Comparison of ENCODE assay signal across 22 mouse cellular contexts in genomic region chr7:109594845-109595531, GRCm38 (mm10).
DNase-seq lines count a peak whose midpoint lies in the region; ATAC-seq and TF ChIP-seq lines count a peak whose summit lies in the region.
"Had no signal": no experiment of that assay in that cellular context is flagged by ENCODE, and none has a peak within 500 bp of the region (broad histone marks: within the 10 kb centered on the region; RNA-seq: fewer than 3 reads in every experiment).

No protein-coding gene starts in this region.

- peak overlapping the region; percentile 52 for H3K4me2 ChIP-seq in liver, embryonic 12.5 days
- H3K4me2 ChIP-seq: heart, embryonic 13.5 days; hindbrain, embryonic 12.5 days; limb, embryonic 12.5 days; midbrain, embryonic 12.5 days had no signal

- H3K27ac ChIP-seq in MEL (ENCODE audit: control insufficient read depth, low read depth, low read length), result no peak overlapping the region
- peak overlapping the region; percentile 12; the same call in 1 of the 2 replicates for H3K27ac ChIP-seq in bone marrow, adult 2 months (ENCODE audit: control insufficient read depth, insufficient read depth, low read depth, low read length, poor library complexity)
- peak overlapping the region; percentile 90 for H3K27ac ChIP-seq in liver, embryonic 12.5 days
- H3K27ac ChIP-seq: embryonic facial prominence, embryonic 10.5 days; heart, embryonic 13.5 days; hindbrain, embryonic 12.5 days; limb, embryonic 12.5 days; midbrain, embryonic 12.5 days had no signal

- WGBS in bone marrow, adult 2 months, result 29% methylated on average over 2 of the region's 2 CpGs
- 21% methylated on average over 2 of the region's 2 CpGs for WGBS in liver, embryonic 12.5 days (ENCODE audit: insufficient replicate concordance)

- H3K4me3 ChIP-seq in MEL (ENCODE audit: control insufficient read depth in 1 of 2, insufficient read depth in 1 of 2, low read depth in 2 of 2, low read length in 2 of 2), result no peak overlapping the region
- no peak overlapping the region for H3K4me3 ChIP-seq in bone marrow, adult 2 months (replicated peaks; ENCODE audit: control insufficient read depth, low read depth, low read length)
- no peak overlapping the region for H3K4me3 ChIP-seq in liver, embryonic 12.5 days
- H3K4me3 ChIP-seq: embryonic facial prominence, embryonic 10.5 days; heart, embryonic 13.5 days; hindbrain, embryonic 12.5 days; limb, embryonic 12.5 days; midbrain, embryonic 12.5 days; myocyte had no signal

- peak; percentile 94 for ATAC-seq in liver, embryonic 12.5 days
- ATAC-seq in monocyte, adult 5-6 weeks (replicated peaks; ENCODE audit: insufficient number of reproducible peaks, low FRiP score, low TSS enrichment, poor library complexity, severe bottlenecking), result no peak

- H3K4me1 ChIP-seq in MEL (ENCODE audit: control insufficient read depth in 1 of 2, insufficient read depth in 2 of 2, low read length in 2 of 2), result peaks cover 8 to 18% of the 10 kb centered on the region in 2 experiments; a peak in 3 of 4 replicates
- H3K4me1 ChIP-seq in bone marrow, adult 2 months (ENCODE audit: control insufficient read depth, insufficient read depth, low read length), result peaks cover 2% of the 10 kb centered on the region; the same call in 1 of the 2 replicates
- peaks cover 81% of the 10 kb centered on the region for H3K4me1 ChIP-seq in liver, embryonic 12.5 days
- H3K4me1 ChIP-seq: hindbrain, embryonic 12.5 days; midbrain, embryonic 12.5 days had no signal

- H3K9me3 ChIP-seq in MEL (replicated peaks; ENCODE audit: insufficient read depth, low read length), result no peaks in the 10 kb centered on the region
- no peaks in the 10 kb centered on the region for H3K9me3 ChIP-seq in liver, embryonic 12.5 days (replicated peaks)
- H3K9me3 ChIP-seq: embryonic facial prominence, embryonic 10.5 days; G1E; heart, embryonic 13.5 days; hindbrain, embryonic 12.5 days; limb, embryonic 12.5 days; midbrain, embryonic 12.5 days had no signal

- no peaks in the 10 kb centered on the region for H3K27me3 ChIP-seq in MEL (ENCODE audit: control insufficient read depth in 1 of 2, insufficient read depth in 2 of 2, low read length in 2 of 2)
- no peaks in the 10 kb centered on the region for H3K27me3 ChIP-seq in liver, embryonic 12.5 days (replicated peaks)
- H3K27me3 ChIP-seq: heart, embryonic 13.5 days; hindbrain, embryonic 12.5 days; limb, embryonic 12.5 days; midbrain, embryonic 12.5 days had no signal

- peak in 1 of 2 experiments; percentile 77; a peak in 2 of 4 replicates for TF ChIP-seq EP300 in MEL (IDR thresholded peaks at IDR 0.05; ENCODE audit: low read depth in 1 of 2, low read length in 2 of 2)

- H3K36me3 ChIP-seq in MEL (ENCODE audit: control insufficient read depth in 1 of 2, insufficient read depth in 2 of 2, low read length in 2 of 2), result peaks cover 0 to 13% of the 10 kb centered on the region in 2 experiments; a peak in 2 of 4 replicates
- H3K36me3 ChIP-seq in liver, embryonic 12.5 days, result peaks cover 2% of the 10 kb centered on the region; the same call in 1 of the 2 replicates
- H3K36me3 ChIP-seq: embryonic facial prominence, embryonic 10.5 days; G1E; heart, embryonic 13.5 days; hindbrain, embryonic 12.5 days; midbrain, embryonic 12.5 days had no signal

- no peak for TF ChIP-seq POLR2A in MEL (IDR thresholded peaks at IDR 0.05; ENCODE audit: control insufficient read depth in 1 of 2, insufficient read depth in 1 of 2, low read depth in 1 of 2, low read length in 2 of 2, poor library complexity in 1 of 2)
- TF ChIP-seq POLR2A in bone marrow, adult 2 months (IDR thresholded peaks at IDR 0.05; ENCODE audit: borderline replicate concordance, control insufficient read depth, low read depth, low read length), result no peak

- no peak for TF ChIP-seq RAD21 in MEL (IDR thresholded peaks at IDR 0.05; ENCODE audit: low read depth, low read length)

- TF ChIP-seq CTCF in MEL (IDR thresholded peaks at IDR 0.05 in 2 of 3, conservative IDR thresholded peaks at IDR 0.05 in 1 of 3; ENCODE audit: control insufficient read depth in 1 of 3, insufficient read depth in 1 of 3, low read depth in 2 of 3, low read length in 3 of 3, poor library complexity in 1 of 3, severe bottlenecking in 1 of 3), result no peak
- TF ChIP-seq CTCF in bone marrow, adult 2 months (IDR thresholded peaks at IDR 0.05; ENCODE audit: control insufficient read depth, insufficient read depth, low read length), result no peak

- no peak overlapping the region for H3K9ac ChIP-seq in MEL (ENCODE audit: control insufficient read depth, low read depth, low read length, poor library complexity, severe bottlenecking)
- H3K9ac ChIP-seq in liver, embryonic 12.5 days, result peak overlapping the region; percentile 56
- H3K9ac ChIP-seq: heart, embryonic 13.5 days; hindbrain, embryonic 12.5 days; limb, embryonic 12.5 days; midbrain, embryonic 12.5 days had no signal

- peak; percentile 53 for DNase-seq in MEL (ENCODE audit: low read depth, low spot score)
- DNase-seq in spleen, postnatal 10 days (ENCODE audit: low spot score in 2 of 2), result peak; percentile 65 to 73
- DNase-seq in layer of hippocampus, adult 11-12 months (ENCODE audit: low spot score), result no peak
- DNase-seq in lung, postnatal 25 days (ENCODE audit: low spot score), result no peak
- DNase-seq in cerebellum, adult 18-20 months, result no peak
- DNase-seq: adrenal gland, postnatal 14 days; cerebellum, postnatal 14 days; gastrocnemius, postnatal 10 days; kidney, adult 18-20 months; kidney, postnatal 36 days; lung, postnatal 10 days; thymus, postnatal 36 days had no signal

- H3K79me2 ChIP-seq in MEL (ENCODE audit: control insufficient read depth, insufficient read depth, low read length, poor library complexity), result no peaks in the 10 kb centered on the region

TF ChIP-seq in MEL, 35 proteins besides CTCF, POLR2A, EP300 and RAD21:
- TF ChIP-seq POLR2AphosphoS2 (IDR thresholded peaks at IDR 0.05; ENCODE audit: low read length), result no peak
- no peak for TF ChIP-seq ELF1 (IDR thresholded peaks at IDR 0.05; ENCODE audit: low read depth, low read length)
- TF ChIP-seq JUND (IDR thresholded peaks at IDR 0.05; ENCODE audit: low read depth, low read length), result no peak
- TF ChIP-seq USF2 (IDR thresholded peaks at IDR 0.05; ENCODE audit: borderline replicate concordance in 1 of 2, insufficient read depth in 1 of 2, low read depth in 1 of 2, low read length in 2 of 2), result no peak
- TF ChIP-seq MAZ (IDR thresholded peaks at IDR 0.05; ENCODE audit: low read depth, low read length), result no peak
- no peak for TF ChIP-seq USF1 (IDR thresholded peaks at IDR 0.05; ENCODE audit: low read depth, low read length)
- TF ChIP-seq POLR2AphosphoS5 (IDR thresholded peaks at IDR 0.05; ENCODE audit: borderline replicate concordance, low read depth, low read length), result no peak
- TF ChIP-seq CHD2 (IDR thresholded peaks at IDR 0.05; ENCODE audit: low read length), result no peak
- no peak for TF ChIP-seq HCFC1 (IDR thresholded peaks at IDR 0.05; ENCODE audit: low read depth, low read length)
- peak; percentile 63 for TF ChIP-seq ETS1 (IDR thresholded peaks at IDR 0.05; ENCODE audit: low read depth, low read length)
- TF ChIP-seq ZC3H11A (IDR thresholded peaks at IDR 0.05; ENCODE audit: low read depth, low read length), result no peak
- no peak for TF ChIP-seq MEF2A (IDR thresholded peaks at IDR 0.05; ENCODE audit: extremely low read depth, insufficient replicate concordance, low read depth, low read length, poor library complexity, severe bottlenecking)
- TF ChIP-seq MYB (IDR thresholded peaks at IDR 0.05; ENCODE audit: low read depth, low read length), result no peak
- TF ChIP-seq ZKSCAN1 (IDR thresholded peaks at IDR 0.05; ENCODE audit: low read depth, low read length), result no peak
- TF ChIP-seq SMC3 (IDR thresholded peaks at IDR 0.05; ENCODE audit: low read depth, low read length), result no peak
- no peak for TF ChIP-seq ZMIZ1 (IDR thresholded peaks at IDR 0.05; ENCODE audit: low read depth, low read length)
- no peak for TF ChIP-seq E2F4 (IDR thresholded peaks at IDR 0.05; ENCODE audit: borderline replicate concordance, low read depth, low read length)
- peak; percentile 83 for TF ChIP-seq TAL1 (IDR thresholded peaks at IDR 0.05; ENCODE audit: low read length)
- no peak for TF ChIP-seq MXI1 (IDR thresholded peaks at IDR 0.05; ENCODE audit: low read depth, low read length)
- TF ChIP-seq UBTF (IDR thresholded peaks at IDR 0.05; ENCODE audit: borderline replicate concordance, insufficient read depth, low read depth, low read length), result no peak
- no peak for TF ChIP-seq TBP (IDR thresholded peaks at IDR 0.05; ENCODE audit: low read depth, low read length)
- TF ChIP-seq MAX (IDR thresholded peaks at IDR 0.05; ENCODE audit: low read length), result no peak
- no peak for TF ChIP-seq BHLHE40 (IDR thresholded peaks at IDR 0.05; ENCODE audit: borderline replicate concordance, low read depth, low read length)
- peak; percentile 57; the same call in 1 of the 2 replicates for TF ChIP-seq GATA1 (IDR thresholded peaks at IDR 0.05; ENCODE audit: low read depth, low read length)
- TF ChIP-seq ZNF384 (IDR thresholded peaks at IDR 0.05; ENCODE audit: low read depth, low read length), result no peak
- TF ChIP-seq MAFK (IDR thresholded peaks at IDR 0.05; ENCODE audit: borderline replicate concordance, low read depth, low read length), result no peak
- TF ChIP-seq SIN3A (IDR thresholded peaks at IDR 0.05; ENCODE audit: low read length), result no peak
- no peak for TF ChIP-seq KAT2A (conservative IDR thresholded peaks at IDR 0.05; ENCODE audit: low read depth, low read length)
- no peak for TF ChIP-seq CHD1 (IDR thresholded peaks at IDR 0.05; ENCODE audit: low read depth, low read length)
- TF ChIP-seq RCOR1 (IDR thresholded peaks at IDR 0.05; ENCODE audit: low read depth, low read length), result no peak
- TF ChIP-seq NRF1 (IDR thresholded peaks at IDR 0.05; ENCODE audit: insufficient read depth, low read depth, low read length, poor library complexity, severe bottlenecking), result no peak
- TF ChIP-seq GABPA (IDR thresholded peaks at IDR 0.05; ENCODE audit: low read depth, low read length), result no peak
- TF ChIP-seq TCF12 (IDR thresholded peaks at IDR 0.05; ENCODE audit: low read depth, low read length), result peak; percentile 89
- no peak for TF ChIP-seq MYC (IDR thresholded peaks at IDR 0.05; ENCODE audit: low read depth, low read length)

Comparison
In these comparisons a context has a peak if more than half of its experiments do, and no peak if none do; other contexts are left out.
1. DNase-seq: peak in MEL (single experiment) and spleen, postnatal 10 days (2 of 2); none in layer of hippocampus, adult 11-12 months (single experiment), lung, postnatal 25 days (single experiment) and cerebellum, adult 18-20 months (0 of 2).